In the genomic region with DNA sequence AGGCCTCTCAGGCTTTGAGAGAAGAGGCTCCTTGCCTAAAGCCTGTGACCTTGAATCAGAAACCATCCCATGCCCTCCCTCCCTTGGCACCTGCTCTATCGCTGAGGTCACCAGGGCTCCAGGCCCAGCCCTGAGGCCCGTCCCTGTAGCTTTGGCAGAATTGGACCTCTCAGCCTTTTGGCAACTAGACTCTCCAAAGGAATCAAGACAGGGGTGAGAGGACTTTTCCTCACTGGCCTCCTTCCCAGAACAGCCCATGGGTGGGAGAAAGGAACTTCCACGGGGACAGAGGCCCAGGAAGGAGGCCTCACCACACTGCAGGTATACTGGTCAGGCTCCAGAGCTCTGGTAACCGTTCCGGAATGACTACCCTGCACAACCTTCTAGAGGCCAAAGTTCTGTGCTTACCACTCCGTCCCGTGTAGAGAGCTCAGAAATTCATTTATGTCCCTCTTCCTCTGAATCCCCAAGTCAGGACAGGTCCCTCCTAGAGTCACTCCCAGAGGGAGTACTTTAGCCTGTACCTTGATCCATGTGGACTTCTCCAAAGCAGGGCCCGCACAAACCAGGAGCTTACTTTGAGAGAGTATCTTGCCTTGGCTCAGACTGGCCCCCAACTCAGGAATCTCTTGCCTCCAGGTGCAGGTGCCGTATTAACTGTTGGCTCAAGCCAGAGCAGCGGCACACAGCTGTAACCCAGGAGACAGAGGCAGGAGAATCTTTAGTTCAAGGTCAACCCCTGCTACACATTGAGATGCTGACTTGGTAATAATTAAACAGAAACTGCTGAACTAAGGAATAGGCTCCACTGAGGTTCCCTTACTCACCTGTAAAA, we compare ENCODE assay signal across 8 mouse cellular contexts. TPM values are rescaled to one million over a fixed set of nuclear protein-coding genes. Genes with fewer than 3 reads are reported as not detected.
A peak's percentile ranks its signal among the peaks of the same experiment; 100 is the strongest.
DNase-seq lines count a peak whose midpoint lies in the region; ATAC-seq and TF ChIP-seq lines count a peak whose summit lies in the region.

No protein-coding gene starts in this region.

- intact Hi-C loops in gastrocnemius, postnatal 36 days (cut with DNase I) = no loop called here

- H3K4me3 ChIP-seq in intestine, postnatal 0 days (ENCODE audit: low read depth, low read length) = no peak overlapping the region
- H3K4me3 ChIP-seq in midbrain, embryonic 15.5 days = peak overlapping the region; percentile 62

- no peaks in the 10 kb centered on the region for H3K36me3 ChIP-seq in intestine, postnatal 0 days (ENCODE audit: control insufficient read depth, insufficient read depth)
- H3K36me3 ChIP-seq in midbrain, embryonic 15.5 days (replicated peaks) = no peaks in the 10 kb centered on the region

- ATAC-seq in intestine, postnatal 0 days = no peak
- no peak for ATAC-seq in midbrain, embryonic 15.5 days (replicated peaks)
- ATAC-seq in monocyte, adult 5-6 weeks (replicated peaks; ENCODE audit: insufficient number of reproducible peaks, low FRiP score, low TSS enrichment, poor library complexity, severe bottlenecking) = no peak

- 63% methylated on average over 10 of the region's 10 CpGs for WGBS in intestine, postnatal 0 days
- WGBS in midbrain, embryonic 15.5 days = 78% methylated on average over 10 of the region's 10 CpGs

- H3K4me2 ChIP-seq in intestine, postnatal 0 days (replicated peaks; ENCODE audit: low read depth) = peak overlapping the region; percentile 89
- H3K4me2 ChIP-seq in midbrain, embryonic 15.5 days = peak overlapping the region; percentile 90

- H3K27me3 ChIP-seq in intestine, postnatal 0 days (replicated peaks; ENCODE audit: control insufficient read depth, insufficient read depth, low read length) = peaks cover 25% of the 10 kb centered on the region; the same call in 1 of the 2 replicates
- H3K27me3 ChIP-seq in midbrain, embryonic 15.5 days (replicated peaks) = peaks cover 16% of the 10 kb centered on the region

- 0 out of 2 replicates have a peak, but pooled peaks cover 2% of the 10 kb centered on the region for H3K4me1 ChIP-seq in intestine, postnatal 0 days (replicated peaks; ENCODE audit: control insufficient read depth, insufficient read depth, low read length)
- peaks cover 33% of the 10 kb centered on the region; the same call in 1 of the 2 replicates for H3K4me1 ChIP-seq in midbrain, embryonic 15.5 days

- peak; percentile 78 for DNase-seq in R1 (ENCODE audit: low read depth, low spot score)
- DNase-seq in adrenal gland, postnatal 36 days = peak; percentile 51 to 65
- DNase-seq in gastrocnemius, postnatal 36 days = peak; percentile 38 to 50
- no peak for DNase-seq in right cerebral cortex, postnatal 10 days (ENCODE audit: low spot score in 2 of 2)
- DNase-seq in frontal cortex, postnatal 14 days (ENCODE audit: low spot score in 2 of 2) = no peak

- H3K9ac ChIP-seq in intestine, postnatal 0 days (ENCODE audit: low read depth, low read length) = no peak overlapping the region
- no peak overlapping the region for H3K9ac ChIP-seq in midbrain, embryonic 15.5 days

- no peak for TF ChIP-seq CTCF in intestine, postnatal 0 days (IDR thresholded peaks at IDR 0.05; ENCODE audit: low read depth)

- no peaks in the 10 kb centered on the region for H3K9me3 ChIP-seq in intestine, postnatal 0 days (ENCODE audit: control insufficient read depth)
- no peaks in the 10 kb centered on the region for H3K9me3 ChIP-seq in midbrain, embryonic 15.5 days

- H3K27ac ChIP-seq in intestine, postnatal 0 days (ENCODE audit: low read depth, low read length) = no peak overlapping the region
- H3K27ac ChIP-seq in midbrain, embryonic 15.5 days = no peak overlapping the region

RNA-seq across cellular contexts. Expression of a gene that starts 1.4 kb away (rescaled TPM):
- 10 to 100 TPM; 17.0 to 48.9 TPM for total RNA-seq in adrenal gland, postnatal 36 days (2021)
- 100 to 1,000 TPM; 839 to 956 TPM for total RNA-seq in gastrocnemius, postnatal 36 days (2021)
- polyA plus RNA-seq in intestine, postnatal 0 days (2015; fragmentation: Nextera tagmentation; extraction: Ambion mirVana) = 5.0 and 7.1 TPM in 2 replicates
- polyA plus RNA-seq in midbrain, embryonic 15.5 days (2015; fragmentation: Nextera tagmentation; extraction: Ambion mirVana) = 216 and 230 TPM in 2 replicates
- 1.0 TPM in 1 of 3 replicates, not detected in the others for total RNA-seq in monocyte, adult 5-6 weeks (2017)

RNA-seq across cellular contexts. Expression of a gene that starts 1.5 kb away (rescaled TPM):
- total RNA-seq in adrenal gland, postnatal 36 days (2021) = not detected
- total RNA-seq in gastrocnemius, postnatal 36 days (2021) = under 1 TPM in 1 of 2 experiments, not detected in 1; 0.77 TPM
- polyA plus RNA-seq in intestine, postnatal 0 days (2015; fragmentation: Nextera tagmentation; extraction: Ambion mirVana) = not detected in 2 replicates
- 1.0 and 1.4 TPM in 2 replicates for polyA plus RNA-seq in midbrain, embryonic 15.5 days (2015; fragmentation: Nextera tagmentation; extraction: Ambion mirVana)
- not detected in 3 replicates for total RNA-seq in monocyte, adult 5-6 weeks (2017)

RNA-seq across cellular contexts. Expression of a gene that starts 28.0 kb away (rescaled TPM):
- 1 to 10 TPM in 1 of 2 experiments, under 1 TPM in 1; 0.50 to 1.4 TPM for total RNA-seq in adrenal gland, postnatal 36 days (2021)
- total RNA-seq in gastrocnemius, postnatal 36 days (2021) = 10 to 100 TPM; 55.4 to 76.6 TPM
- 21.5 and 26.1 TPM in 2 replicates for polyA plus RNA-seq in intestine, postnatal 0 days (2015; fragmentation: Nextera tagmentation; extraction: Ambion mirVana)
- 42.9 and 50.3 TPM in 2 replicates for polyA plus RNA-seq in midbrain, embryonic 15.5 days (2015; fragmentation: Nextera tagmentation; extraction: Ambion mirVana)
- not detected in 3 replicates for total RNA-seq in monocyte, adult 5-6 weeks (2017)

RNA-seq across cellular contexts. Expression of a gene that starts 52.7 kb away (rescaled TPM):
- total RNA-seq in adrenal gland, postnatal 36 days (2021) = 10 to 100 TPM; 41.4 to 45.8 TPM
- total RNA-seq in gastrocnemius, postnatal 36 days (2021) = 10 to 100 TPM; 38.5 to 41.7 TPM
- 46.4 and 49.2 TPM in 2 replicates for polyA plus RNA-seq in intestine, postnatal 0 days (2015; fragmentation: Nextera tagmentation; extraction: Ambion mirVana)
- polyA plus RNA-seq in midbrain, embryonic 15.5 days (2015; fragmentation: Nextera tagmentation; extraction: Ambion mirVana) = 83.5 and 84.1 TPM in 2 replicates
- total RNA-seq in monocyte, adult 5-6 weeks (2017) = 43.9 to 83.9 TPM (median 83.8 TPM) in 3 replicates

RNA-seq across cellular contexts. Expression of a gene that starts 52.9 kb away (rescaled TPM):
- total RNA-seq in adrenal gland, postnatal 36 days (2021) = 10 to 100 TPM; 30.3 to 34.6 TPM
- total RNA-seq in gastrocnemius, postnatal 36 days (2021) = 10 to 100 TPM; 10.6 to 13.8 TPM
- 44.3 and 46.1 TPM in 2 replicates for polyA plus RNA-seq in intestine, postnatal 0 days (2015; fragmentation: Nextera tagmentation; extraction: Ambion mirVana)
- polyA plus RNA-seq in midbrain, embryonic 15.5 days (2015; fragmentation: Nextera tagmentation; extraction: Ambion mirVana) = 106 and 110 TPM in 2 replicates
- total RNA-seq in monocyte, adult 5-6 weeks (2017) = 42.5 to 56.5 TPM (median 51.3 TPM) in 3 replicates

Comparison
In these comparisons a context has a peak if more than half of its experiments do, and no peak if none do; other contexts are left out.
1. DNase-seq: peak in R1 (single experiment), adrenal gland, postnatal 36 days (2 of 2) and gastrocnemius, postnatal 36 days (2 of 2); none in right cerebral cortex, postnatal 10 days (0 of 2) and frontal cortex, postnatal 14 days (0 of 2).
2. RNA of a gene that starts 1.4 kb away (total RNA-seq): 839 to 956 TPM in gastrocnemius, postnatal 36 days; 17.0 to 48.9 TPM in adrenal gland, postnatal 36 days and 1.0 TPM in monocyte, adult 5-6 weeks; every median in the first group is over 10 times any median in the second.
3. RNA of a gene that starts 28.0 kb away (total RNA-seq): 55.4 to 76.6 TPM in gastrocnemius, postnatal 36 days; 0.50 to 1.4 TPM in adrenal gland, postnatal 36 days and not detected in monocyte, adult 5-6 weeks; every median in the first group is over 10 times any median in the second.